7 mouse cellular contexts compared by ENCODE assay signal in genomic region chr11:61930640-61931586, GRCm38 (mm10). TPM values are rescaled to one million over a fixed set of nuclear protein-coding genes. Genes with fewer than 3 reads are reported as not detected.
DNase-seq lines count a peak whose midpoint lies in the region; ATAC-seq and TF ChIP-seq lines count a peak whose summit lies in the region.

No protein-coding gene starts in this region.

- no peak for TF ChIP-seq CTCF in small intestine, adult 2 months (IDR thresholded peaks at IDR 0.05; ENCODE audit: extremely low read depth, insufficient read length, insufficient replicate concordance, low read depth, low read length)

- peak overlapping the region; percentile 95 to 99 for H3K4me3 ChIP-seq in ES-E14 (ENCODE audit: insufficient read depth in 1 of 2, low read depth in 1 of 2, low read length in 2 of 2, poor library complexity in 1 of 2, severe bottlenecking in 1 of 2)
- H3K4me3 ChIP-seq in embryonic facial prominence, embryonic 15.5 days (replicated peaks) = peak overlapping the region; percentile 91
- H3K4me3 ChIP-seq in hindbrain, embryonic 15.5 days = peak overlapping the region; percentile 95
- H3K4me3 ChIP-seq in liver, embryonic 13.5 days (replicated peaks) = peak overlapping the region; percentile 98
- peak overlapping the region; percentile 95 for H3K4me3 ChIP-seq in small intestine, adult 2 months (ENCODE audit: low read depth, low read length)

- no peaks in the 10 kb centered on the region for H3K9me3 ChIP-seq in ES-E14 (ENCODE audit: control insufficient read depth, insufficient read depth, low read depth, low read length)
- no peaks in the 10 kb centered on the region for H3K9me3 ChIP-seq in embryonic facial prominence, embryonic 15.5 days (replicated peaks)
- no peaks in the 10 kb centered on the region for H3K9me3 ChIP-seq in hindbrain, embryonic 15.5 days
- no peaks in the 10 kb centered on the region for H3K9me3 ChIP-seq in liver, embryonic 13.5 days (replicated peaks)

- H3K9ac ChIP-seq in ES-E14 (ENCODE audit: insufficient read depth, low read depth, low read length, poor library complexity, severe bottlenecking) = peak overlapping the region; percentile 96; the same call in 1 of the 2 replicates
- peak overlapping the region; percentile 85 for H3K9ac ChIP-seq in embryonic facial prominence, embryonic 15.5 days
- peak overlapping the region; percentile 87 for H3K9ac ChIP-seq in hindbrain, embryonic 15.5 days
- peak overlapping the region; percentile 83 for H3K9ac ChIP-seq in liver, embryonic 13.5 days

- no peak overlapping the region for H3K27ac ChIP-seq in ES-E14 (ENCODE audit: insufficient read depth, low read depth, low read length, poor library complexity, severe bottlenecking)
- H3K27ac ChIP-seq in embryonic facial prominence, embryonic 15.5 days (replicated peaks) = peak overlapping the region; percentile 93
- H3K27ac ChIP-seq in hindbrain, embryonic 15.5 days (replicated peaks) = peak overlapping the region; percentile 97
- H3K27ac ChIP-seq in liver, embryonic 13.5 days = peak overlapping the region; percentile 93
- H3K27ac ChIP-seq in small intestine, adult 2 months (ENCODE audit: insufficient read depth, low read depth, low read length) = peak overlapping the region; percentile 93

- H3K36me3 ChIP-seq in ES-E14 (ENCODE audit: control insufficient read depth, insufficient read depth, low read length, poor library complexity, severe bottlenecking) = no peaks in the 10 kb centered on the region
- H3K36me3 ChIP-seq in embryonic facial prominence, embryonic 15.5 days = 0 out of 2 replicates have a peak, but pooled peaks cover 3% of the 10 kb centered on the region
- no peaks in the 10 kb centered on the region for H3K36me3 ChIP-seq in hindbrain, embryonic 15.5 days
- H3K36me3 ChIP-seq in liver, embryonic 13.5 days = peaks cover 8% of the 10 kb centered on the region; the same call in 1 of the 2 replicates
- no peaks in the 10 kb centered on the region; the same call in 1 of the 2 replicates for H3K36me3 ChIP-seq in small intestine, adult 2 months (ENCODE audit: control insufficient read depth, insufficient read depth, low read length)

- in situ Hi-C loops in ES-E14 (cut with MboI; ENCODE audit: low sequenced_read_pairs in 2 of 2, unreplicated experiment in 2 of 2) = no loop called here

- TF ChIP-seq POLR2A in small intestine, adult 2 months (IDR thresholded peaks at IDR 0.05; ENCODE audit: low read depth, low read length) = no peak

- no peak for ATAC-seq in embryonic facial prominence, embryonic 15.5 days (ENCODE audit: insufficient number of reproducible peaks, low FRiP score, low TSS enrichment, low read depth)
- ATAC-seq in hindbrain, embryonic 15.5 days (ENCODE audit: low FRiP score, low read depth) = peak; percentile 62
- peak; percentile 15; the same call in 1 of the 2 replicates for ATAC-seq in liver, embryonic 13.5 days (ENCODE audit: low read depth)

- H3K27me3 ChIP-seq in embryonic facial prominence, embryonic 15.5 days = no peaks in the 10 kb centered on the region
- no peaks in the 10 kb centered on the region for H3K27me3 ChIP-seq in hindbrain, embryonic 15.5 days
- no peaks in the 10 kb centered on the region for H3K27me3 ChIP-seq in liver, embryonic 13.5 days
- no peaks in the 10 kb centered on the region for H3K27me3 ChIP-seq in small intestine, adult 2 months (ENCODE audit: control insufficient read depth, insufficient read depth, low read length)

- WGBS in embryonic facial prominence, embryonic 15.5 days = 15% methylated on average over 11 of the region's 11 CpGs
- WGBS in hindbrain, embryonic 15.5 days = 20% methylated on average over 11 of the region's 11 CpGs
- WGBS in liver, embryonic 13.5 days (ENCODE audit: insufficient replicate concordance) = 17% methylated on average over 11 of the region's 11 CpGs
- 23% methylated on average over 11 of the region's 11 CpGs for WGBS in small intestine, adult 2 months

- peaks cover 0 to 8% of the 10 kb centered on the region in 2 experiments; a peak in 1 of 4 replicates for H3K4me1 ChIP-seq in ES-E14 (ENCODE audit: control insufficient read depth in 2 of 2, insufficient read depth in 2 of 2, low read length in 2 of 2, poor library complexity in 1 of 2)
- H3K4me1 ChIP-seq in embryonic facial prominence, embryonic 15.5 days = peaks cover 17% of the 10 kb centered on the region; the same call in 1 of the 2 replicates
- peaks cover 25% of the 10 kb centered on the region for H3K4me1 ChIP-seq in hindbrain, embryonic 15.5 days (replicated peaks)
- peaks cover 30% of the 10 kb centered on the region for H3K4me1 ChIP-seq in liver, embryonic 13.5 days (replicated peaks)
- no peaks in the 10 kb centered on the region; the same call in none of the 2 replicates for H3K4me1 ChIP-seq in small intestine, adult 2 months (ENCODE audit: control insufficient read depth, insufficient read depth, insufficient read length, low read length)

- peak overlapping the region; percentile 59 for H3K4me2 ChIP-seq in embryonic facial prominence, embryonic 15.5 days (replicated peaks)
- peak overlapping the region; percentile 62 for H3K4me2 ChIP-seq in hindbrain, embryonic 15.5 days
- peak overlapping the region; percentile 79 for H3K4me2 ChIP-seq in liver, embryonic 13.5 days

- DNase-seq in CD4-positive helper T cell, adult 2 months (ENCODE audit: low read depth, low spot score) = peak; percentile 38
- DNase-seq in ES-E14 (ENCODE audit: low read depth, low spot score) = no peak
- DNase-seq in liver, embryonic 13.5 days = no peak
- no peak for DNase-seq in testis, postnatal 14 days (ENCODE audit: low spot score)

TF ChIP-seq in ES-E14, 5 proteins besides CTCF, POLR2A, EP300 and RAD21:
- TF ChIP-seq MAFK (IDR thresholded peaks at IDR 0.05; ENCODE audit: insufficient read depth, low read depth, low read length) = no peak
- TF ChIP-seq HCFC1 (IDR thresholded peaks at IDR 0.05; ENCODE audit: borderline replicate concordance, insufficient read depth, low read length) = no peak
- no peak for TF ChIP-seq ZC3H11A (IDR thresholded peaks at IDR 0.05; ENCODE audit: borderline replicate concordance, low read depth, low read length)
- no peak for TF ChIP-seq ZNF384 (IDR thresholded peaks at IDR 0.05; ENCODE audit: low read depth, low read length)
- no peak for TF ChIP-seq CHD2 (IDR thresholded peaks at IDR 0.05; ENCODE audit: low read depth, low read length)

RNA-seq across cellular contexts. Expression of gene Akap10, which starts 0.9 kb away (rescaled TPM):
- total RNA-seq in ES-E14 (2012; rRNA removed) = 23.5 and 24.2 TPM in 2 replicates
- 16.1 and 16.5 TPM in 2 replicates for polyA plus RNA-seq in embryonic facial prominence, embryonic 15.5 days (2015; fragmentation: Nextera tagmentation; extraction: Ambion mirVana)
- 12.5 and 12.9 TPM in 2 replicates for polyA plus RNA-seq in hindbrain, embryonic 15.5 days (2015; fragmentation: Nextera tagmentation; extraction: Ambion mirVana)
- 8.1 and 9.4 TPM in 2 replicates for polyA plus RNA-seq in liver, embryonic 13.5 days (2015; fragmentation: Nextera tagmentation; extraction: Ambion mirVana)
- 2.4 and 5.2 TPM in 2 replicates for polyA plus RNA-seq in small intestine, adult 2 months (2012; rRNA removed)

RNA-seq across cellular contexts. Expression of gene Specc1, which starts 25.6 kb away (rescaled TPM):
- total RNA-seq in ES-E14 (2012; rRNA removed) = 15.3 and 19.9 TPM in 2 replicates
- 10.8 and 12.7 TPM in 2 replicates for polyA plus RNA-seq in embryonic facial prominence, embryonic 15.5 days (2015; fragmentation: Nextera tagmentation; extraction: Ambion mirVana)
- 10.2 and 13.7 TPM in 2 replicates for polyA plus RNA-seq in hindbrain, embryonic 15.5 days (2015; fragmentation: Nextera tagmentation; extraction: Ambion mirVana)
- polyA plus RNA-seq in liver, embryonic 13.5 days (2015; fragmentation: Nextera tagmentation; extraction: Ambion mirVana) = 41.3 and 45.5 TPM in 2 replicates
- 6.4 and 10.2 TPM in 2 replicates for polyA plus RNA-seq in small intestine, adult 2 months (2012; rRNA removed)
